Mouse (Mus musculus) testis, adult 2 months (tissue): ENCODE measurements around the gene Nlrc5. TPM values are rescaled to one million over a fixed set of nuclear protein-coding genes. Genes with fewer than 3 reads are reported as not detected.

Experiments
- H3K27ac ChIP-seq: fragments of 200-500 bp; 2 replicates; pipeline ENCODE4 v1.5.1; 2012; ENCODE audit warnings: low read depth, low read length; ENCODE audit not compliant: control insufficient read depth, insufficient read depth
- H3K27me3 ChIP-seq: fragments of 200-500 bp; 2 replicates; pipeline ENCODE4 v1.6.1; 2012; ENCODE audit warnings: mild to moderate bottlenecking, low read length, moderate library complexity; ENCODE audit not compliant: control insufficient read depth, insufficient read depth
- H3K36me3 ChIP-seq: fragments of 200-500 bp; 2 replicates; pipeline ENCODE4 v1.6.1; 2012; ENCODE audit warnings: mild to moderate bottlenecking, low read length; ENCODE audit not compliant: control insufficient read depth, insufficient read depth
- H3K4me1 ChIP-seq: fragments of 200-500 bp; 2 replicates; pipeline ENCODE4 v1.6.1; 2012; ENCODE audit warnings: low read length; ENCODE audit not compliant: control insufficient read depth, insufficient read depth
- H3K4me3 ChIP-seq: fragments of 200-500 bp; 2 replicates; pipeline ENCODE4 v1.5.1; 2012; ENCODE audit warnings: low read depth, mild to moderate bottlenecking, low read length, moderate library complexity, mixed read lengths; ENCODE audit not compliant: control insufficient read depth
- CTCF ChIP-seq: fragments of 200-500 bp; IDR thresholded peaks from 2 replicates; pipeline ENCODE4 v1.5.1; 2012; ENCODE audit warnings: low read depth, mild to moderate bottlenecking, inconsistent platforms, low read length, moderate library complexity; ENCODE audit not compliant: control insufficient read depth, insufficient read depth, insufficient replicate concordance
- POLR2A ChIP-seq: fragments of 200-500 bp; IDR thresholded peaks from 2 replicates; pipeline ENCODE4 v1.6.1; 2012; ENCODE audit warnings: low read depth, mild to moderate bottlenecking, inconsistent platforms, low read length, moderate library complexity; ENCODE audit not compliant: control insufficient read depth
- polyA plus RNA-seq: library from polyadenylated mRNA; depleted of rRNA; stranded (reverse); fragments of >200 nt; gene quantifications from 2 replicates; pipeline ENCODE4 v1.2.3, GENCODE M21; 2012

The Nlrc5 gene
- polyA plus RNA-seq, 1 experiment = 7.3 TPM

- TF ChIP-seq POLR2A = no peak
- TF ChIP-seq CTCF = no peak
- Histone ChIP-seq H3K4me1 (peaks cover 11% of the 10 kb centered on the region), H3K36me3 (no peaks in the 10 kb centered on the region), H3K27me3 (no peaks in the 10 kb centered on the region; the same call in 1 of the 2 replicates), H3K27ac (no peak overlapping the region), H3K4me3 (no peak overlapping the region)
Observed at GRCm38 (mm10) chr8:94532000-94532399, 97.8 kb downstream of the Nlrc5 start.

GRCm38 (mm10) chr8:94532525-94532872 is 98.3 kb downstream of the Nlrc5 start:
- Histone ChIP-seq H3K27me3 (no peaks in the 10 kb centered on the region; the same call in 1 of the 2 replicates), H3K4me1 (peaks cover 11% of the 10 kb centered on the region)

GRCm38 (mm10) chr8:94532873-94533671 is 98.9 kb downstream of the Nlrc5 start, which contains the start of gene Cpne2:
TSS of gene Cpne2 (plus strand) at chr8:94532990.
- TF ChIP-seq POLR2A = no peak; the same call in 1 of the 2 replicates
- TF ChIP-seq CTCF = no peak
- H3K36me3 ChIP-seq = no peaks in the 10 kb centered on the region
- no peak within 1 kb of the TSS for H3K27ac ChIP-seq
- H3K4me1 ChIP-seq = peaks cover 11% of the 10 kb centered on the region
- peak within 1 kb of the TSS; percentile 81 for H3K4me3 ChIP-seq
- no peaks in the 10 kb centered on the region; the same call in 1 of the 2 replicates for H3K27me3 ChIP-seq

More at GRCm38 (mm10) chr8:94532525-94532872, 98.3 kb downstream of the Nlrc5 start:
- TF ChIP-seq CTCF = no peak
- no peak for TF ChIP-seq POLR2A
- no peak overlapping the region for H3K27ac ChIP-seq
- no peaks in the 10 kb centered on the region for H3K36me3 ChIP-seq
- H3K4me3 ChIP-seq = peak overlapping the region; percentile 81

- H3K4me1 ChIP-seq = peaks cover 11% of the 10 kb centered on the region
- no peaks in the 10 kb centered on the region for H3K36me3 ChIP-seq
- no peak overlapping the region for H3K4me3 ChIP-seq
- no peak for TF ChIP-seq POLR2A
- no peak for TF ChIP-seq CTCF
- H3K27ac ChIP-seq = no peak overlapping the region
- no peaks in the 10 kb centered on the region; the same call in 1 of the 2 replicates for H3K27me3 ChIP-seq
Observed at GRCm38 (mm10) chr8:94534612-94535011, 100.5 kb downstream of the Nlrc5 start.

- Histone ChIP-seq H3K36me3 (no peaks in the 10 kb centered on the region), H3K27ac (no peak overlapping the region), H3K4me1 (peaks cover 11% of the 10 kb centered on the region), H3K27me3 (no peaks in the 10 kb centered on the region; the same call in 1 of the 2 replicates), H3K4me3 (no peak overlapping the region)
- TF ChIP-seq CTCF = no peak
- no peak for TF ChIP-seq POLR2A
Observed at GRCm38 (mm10) chr8:94535631-94536030, 101.5 kb downstream of the Nlrc5 start.

GRCm38 (mm10) chr8:94537456-94537855 is 103.3 kb downstream of the Nlrc5 start:
- H3K4me3 ChIP-seq = no peak overlapping the region
- no peaks in the 10 kb centered on the region; the same call in 1 of the 2 replicates for H3K27me3 ChIP-seq
- TF ChIP-seq CTCF (no peak), POLR2A (no peak)
- H3K36me3 ChIP-seq = no peaks in the 10 kb centered on the region
- peaks cover 11% of the 10 kb centered on the region for H3K4me1 ChIP-seq
- no peak overlapping the region for H3K27ac ChIP-seq

- Histone ChIP-seq H3K4me3 (no peak overlapping the region), H3K27ac (no peak overlapping the region), H3K27me3 (no peaks in the 10 kb centered on the region), H3K36me3 (no peaks in the 10 kb centered on the region), H3K4me1 (no peaks in the 10 kb centered on the region)
- TF ChIP-seq POLR2A = no peak
- no peak for TF ChIP-seq CTCF
Observed at GRCm38 (mm10) chr8:94540025-94540424, 105.9 kb downstream of the Nlrc5 start.
